Mouse (Mus musculus): ENCODE measurements around the gene Gm12569. TPM values are rescaled to one million over a fixed set of nuclear protein-coding genes. Genes with fewer than 3 reads are reported as not detected.

Gene Gm12569
- polyA plus RNA-seq (2014; fragmentation: Nextera tagmentation; extraction: Ambion mirVana) = not detected in 2 replicates

DNA sequence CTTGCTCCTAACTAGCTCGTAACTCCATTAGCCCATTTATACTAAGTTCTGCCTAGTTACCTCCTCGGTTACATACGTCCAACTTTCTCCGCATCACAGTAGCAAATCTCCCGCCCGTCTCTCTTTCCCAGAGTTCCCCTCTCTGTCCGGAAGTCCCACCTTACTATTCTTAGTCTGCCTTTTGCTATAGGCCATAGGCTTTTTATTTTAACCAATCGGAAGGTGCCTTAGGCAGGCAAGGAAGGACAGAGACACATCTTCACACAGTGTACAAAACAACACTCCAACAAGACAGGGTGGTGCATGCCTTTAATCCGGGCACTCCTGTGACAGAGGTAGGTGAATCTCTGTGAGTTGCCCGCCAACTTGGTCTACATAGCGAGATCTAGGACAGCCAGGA is at the start of gene Gm12569:
Gene Gm12569, plus strand, starts transcription at position 166 of the 400 bp plus-strand sequence.
- H3K9ac ChIP-seq (ENCODE audit: low read depth, low read length) = no peak within 1 kb of the TSS

DNA sequence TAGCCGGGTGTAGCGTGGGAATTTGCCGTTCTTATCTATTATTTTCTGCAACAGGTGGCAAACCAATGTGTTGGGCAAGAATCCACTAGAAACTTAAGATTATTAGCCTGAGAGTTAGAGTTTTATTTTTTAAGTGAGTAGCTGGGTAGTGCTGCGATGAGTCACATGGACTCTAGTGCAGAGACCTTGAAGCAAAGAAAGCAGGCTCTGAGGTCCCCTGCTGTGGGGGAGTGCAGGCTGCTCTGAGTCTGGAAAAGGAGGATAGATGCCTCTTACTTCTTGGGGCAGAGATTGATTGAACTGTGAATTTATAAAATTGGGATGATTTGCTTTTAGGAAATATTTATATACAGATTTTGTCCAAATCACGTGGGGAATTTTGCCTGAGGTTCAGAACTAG is 17.5 kb upstream of the Gm12569 start:
- no peak overlapping the region for H3K9ac ChIP-seq (ENCODE audit: low read depth, low read length)
- no peaks in the 10 kb centered on the region for H3K27me3 ChIP-seq (replicated peaks; ENCODE audit: control insufficient read depth, insufficient read depth, low read length)
- no peaks in the 10 kb centered on the region for H3K9me3 ChIP-seq (ENCODE audit: control insufficient read depth, low read length)
- H3K4me2 ChIP-seq = no peak overlapping the region
- H3K36me3 ChIP-seq (ENCODE audit: control insufficient read depth, insufficient read depth, low read length) = no peaks in the 10 kb centered on the region
- no peaks in the 10 kb centered on the region for H3K4me1 ChIP-seq (replicated peaks; ENCODE audit: control insufficient read depth, insufficient read depth, low read length)
- 80% methylated on average over 5 of the region's 5 CpGs for WGBS
- ATAC-seq (replicated peaks; ENCODE audit: low FRiP score) (no peak), DNase-seq (ENCODE audit: low spot score) (no peak)
- no peak overlapping the region for H3K4me3 ChIP-seq (ENCODE audit: low read depth, low read length)
- no peak overlapping the region for H3K27ac ChIP-seq (ENCODE audit: low read depth, low read length)

More for the DNA sequence above, at the start of gene Gm12569:
- no peak for DNase-seq (ENCODE audit: low spot score)
- no peaks in the 10 kb centered on the region for H3K4me1 ChIP-seq (replicated peaks; ENCODE audit: control insufficient read depth, insufficient read depth, low read length)
- ATAC-seq (replicated peaks; ENCODE audit: low FRiP score) = no peak
- no peaks in the 10 kb centered on the region for H3K27me3 ChIP-seq (replicated peaks; ENCODE audit: control insufficient read depth, insufficient read depth, low read length)
- no peak within 1 kb of the TSS for H3K4me3 ChIP-seq (ENCODE audit: low read depth, low read length)
- H3K9me3 ChIP-seq (ENCODE audit: control insufficient read depth, low read length) = no peaks in the 10 kb centered on the region
- H3K4me2 ChIP-seq = no peak within 1 kb of the TSS
- H3K36me3 ChIP-seq (ENCODE audit: control insufficient read depth, insufficient read depth, low read length) = no peaks in the 10 kb centered on the region
- H3K27ac ChIP-seq (ENCODE audit: low read depth, low read length) = no peak within 1 kb of the TSS
- 87% methylated on average over 11 of the region's 11 CpGs for WGBS

DNA sequence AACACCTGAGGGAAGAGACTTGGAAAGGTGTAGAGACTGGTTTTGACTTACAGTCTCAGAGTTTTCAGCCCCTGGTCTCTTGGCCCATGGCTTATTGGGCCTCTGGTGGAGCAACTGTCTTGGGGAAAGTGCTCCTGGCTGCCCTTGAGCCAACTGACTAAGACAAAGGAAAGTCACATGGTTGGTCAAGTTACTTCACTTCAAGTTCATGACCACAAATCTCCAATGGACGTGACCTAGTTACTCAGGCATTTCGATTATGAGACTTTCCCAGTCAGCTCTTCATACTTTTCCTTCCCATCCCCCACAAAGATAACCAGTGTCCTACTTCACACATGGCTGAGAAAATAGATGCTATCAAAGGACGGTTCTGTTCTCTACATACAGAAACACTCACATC is 12.5 kb upstream of the Gm12569 start:
- Histone ChIP-seq H3K9me3 (ENCODE audit: control insufficient read depth, low read length) (no peaks in the 10 kb centered on the region), H3K4me1 (replicated peaks; ENCODE audit: control insufficient read depth, insufficient read depth, low read length) (no peaks in the 10 kb centered on the region), H3K9ac (ENCODE audit: low read depth, low read length) (no peak overlapping the region), H3K36me3 (ENCODE audit: control insufficient read depth, insufficient read depth, low read length) (no peaks in the 10 kb centered on the region), H3K4me3 (ENCODE audit: low read depth, low read length) (no peak overlapping the region), H3K27ac (ENCODE audit: low read depth, low read length) (no peak overlapping the region), H3K27me3 (replicated peaks; ENCODE audit: control insufficient read depth, insufficient read depth, low read length) (no peaks in the 10 kb centered on the region), H3K4me2 (no peak overlapping the region)
- no peak for ATAC-seq (replicated peaks; ENCODE audit: low FRiP score)
- no peak for DNase-seq (ENCODE audit: low spot score)
- WGBS = 78% methylated on average over 3 of the region's 3 CpGs

DNA sequence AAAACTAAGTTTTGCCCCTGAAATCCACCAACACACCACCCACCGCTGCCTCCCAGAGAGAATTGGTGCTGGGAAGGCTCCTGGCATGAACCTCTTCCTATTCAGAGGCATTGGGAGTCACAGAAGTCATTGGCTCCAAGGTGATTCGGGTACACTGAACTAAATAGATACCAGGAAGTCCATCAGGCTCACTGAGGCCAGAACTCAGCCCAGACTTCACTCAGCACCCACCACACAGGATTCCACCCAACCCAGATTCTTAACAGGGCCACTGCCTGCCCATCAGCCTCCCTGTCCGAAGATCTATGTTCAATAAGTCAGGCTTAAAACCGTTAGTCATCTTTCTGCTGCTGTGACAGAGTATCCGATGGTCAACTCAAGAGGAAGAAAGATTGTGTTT is 8.8 kb upstream of the Gm12569 start:
- Histone ChIP-seq H3K27me3 (replicated peaks; ENCODE audit: control insufficient read depth, insufficient read depth, low read length) (no peaks in the 10 kb centered on the region), H3K27ac (ENCODE audit: low read depth, low read length) (no peak overlapping the region), H3K36me3 (ENCODE audit: control insufficient read depth, insufficient read depth, low read length) (no peaks in the 10 kb centered on the region), H3K9ac (ENCODE audit: low read depth, low read length) (no peak overlapping the region), H3K4me2 (no peak overlapping the region), H3K4me1 (replicated peaks; ENCODE audit: control insufficient read depth, insufficient read depth, low read length) (no peaks in the 10 kb centered on the region), H3K4me3 (ENCODE audit: low read depth, low read length) (no peak overlapping the region), H3K9me3 (ENCODE audit: control insufficient read depth, low read length) (no peaks in the 10 kb centered on the region)
- DNase-seq (ENCODE audit: low spot score) (no peak), ATAC-seq (replicated peaks; ENCODE audit: low FRiP score) (no peak)
- WGBS = 83% methylated on average over 5 of the region's 5 CpGs

DNA sequence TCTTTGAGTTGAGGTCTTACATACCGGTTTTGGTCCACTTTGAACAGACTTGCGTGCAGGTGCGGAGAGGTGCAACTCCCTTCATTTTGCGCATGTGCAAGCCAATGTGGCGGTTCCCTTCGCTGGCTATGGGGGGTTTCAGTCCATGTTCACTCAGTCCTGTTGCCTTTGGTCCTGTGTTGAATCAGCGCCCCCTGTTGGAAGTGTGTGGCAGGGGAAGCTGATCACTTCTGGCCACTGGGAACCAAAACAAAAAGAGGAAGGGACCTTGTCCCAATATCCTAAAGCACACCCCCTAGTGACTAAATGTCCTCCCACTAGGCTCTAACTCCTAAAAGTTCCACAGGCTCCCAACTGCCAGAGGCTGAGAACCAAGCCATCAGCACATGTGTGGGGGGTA is 6.3 kb upstream of the Gm12569 start:
- WGBS = 81% methylated on average over 7 of the region's 7 CpGs
- ATAC-seq (replicated peaks; ENCODE audit: low FRiP score) (no peak), DNase-seq (ENCODE audit: low spot score) (no peak)
- H3K4me1 ChIP-seq (replicated peaks; ENCODE audit: control insufficient read depth, insufficient read depth, low read length) = no peaks in the 10 kb centered on the region
- no peaks in the 10 kb centered on the region for H3K9me3 ChIP-seq (ENCODE audit: control insufficient read depth, low read length)
- no peaks in the 10 kb centered on the region for H3K27me3 ChIP-seq (replicated peaks; ENCODE audit: control insufficient read depth, insufficient read depth, low read length)
- no peak overlapping the region for H3K27ac ChIP-seq (ENCODE audit: low read depth, low read length)
- no peaks in the 10 kb centered on the region for H3K36me3 ChIP-seq (ENCODE audit: control insufficient read depth, insufficient read depth, low read length)
- no peak overlapping the region for H3K9ac ChIP-seq (ENCODE audit: low read depth, low read length)
- no peak overlapping the region for H3K4me3 ChIP-seq (ENCODE audit: low read depth, low read length)
- no peak overlapping the region for H3K4me2 ChIP-seq

DNA sequence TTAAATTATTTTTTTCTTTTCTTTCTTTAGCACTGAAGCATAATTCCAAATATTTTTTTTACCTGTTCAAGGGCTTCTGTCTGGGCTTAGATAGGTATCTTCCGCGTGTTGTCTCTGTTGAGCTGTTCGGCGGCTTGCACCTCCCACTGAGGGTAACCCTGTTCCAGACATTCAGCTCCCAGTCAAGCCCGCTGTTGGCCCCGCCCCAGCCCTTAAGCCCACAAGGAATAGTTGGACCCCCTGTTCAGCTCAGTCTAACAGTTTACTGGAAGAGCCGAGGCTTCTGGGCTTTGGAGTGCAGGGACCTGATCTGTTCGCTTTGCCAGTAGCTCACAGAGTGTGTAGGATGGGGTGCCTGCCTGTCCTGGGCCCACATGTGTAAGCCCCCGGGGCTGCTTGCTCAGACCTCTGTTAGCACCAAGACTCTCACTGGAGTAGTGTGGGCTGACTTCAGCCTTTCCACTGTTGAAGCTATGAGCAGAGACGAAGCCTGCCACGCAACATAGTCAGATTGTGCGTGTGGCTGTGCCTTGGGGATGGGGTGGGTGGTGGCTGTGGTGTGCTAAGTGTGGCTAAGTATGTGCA is 785 bp upstream of the Gm12569 start:
- no peak for ATAC-seq (replicated peaks; ENCODE audit: low FRiP score)
- Histone ChIP-seq H3K4me3 (ENCODE audit: low read depth, low read length) (no peak overlapping the region), H3K27me3 (replicated peaks; ENCODE audit: control insufficient read depth, insufficient read depth, low read length) (no peaks in the 10 kb centered on the region), H3K4me1 (replicated peaks; ENCODE audit: control insufficient read depth, insufficient read depth, low read length) (no peaks in the 10 kb centered on the region), H3K27ac (ENCODE audit: low read depth, low read length) (no peak overlapping the region), H3K36me3 (ENCODE audit: control insufficient read depth, insufficient read depth, low read length) (no peaks in the 10 kb centered on the region), H3K4me2 (no peak overlapping the region), H3K9ac (ENCODE audit: low read depth, low read length) (no peak overlapping the region), H3K9me3 (ENCODE audit: control insufficient read depth, low read length) (no peaks in the 10 kb centered on the region)
- WGBS = 81% methylated on average over 12 of the region's 12 CpGs
- no peak for DNase-seq (ENCODE audit: low spot score)

DNA sequence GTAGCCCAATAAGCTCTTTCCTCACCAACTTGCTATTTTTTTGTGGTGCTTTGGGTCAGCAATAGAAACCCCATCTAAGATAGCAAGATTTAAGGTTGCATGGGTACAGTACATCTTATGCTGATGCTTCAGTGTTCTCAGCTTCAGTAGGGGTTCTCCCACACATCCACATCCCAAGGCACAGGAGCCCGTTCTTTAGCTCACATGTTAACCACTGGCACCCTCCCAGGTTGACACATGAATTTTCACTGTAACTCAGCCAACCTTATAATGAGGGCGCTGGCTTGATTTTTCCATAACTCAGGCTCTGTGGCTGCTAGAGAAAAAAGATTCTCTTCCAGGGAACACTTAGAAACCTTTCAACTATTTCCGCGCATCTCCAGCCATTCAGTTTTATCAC is 6.8 kb downstream of the Gm12569 start:
- Histone ChIP-seq H3K9me3 (ENCODE audit: control insufficient read depth, low read length) (no peaks in the 10 kb centered on the region), H3K4me3 (ENCODE audit: low read depth, low read length) (no peak overlapping the region), H3K27me3 (replicated peaks; ENCODE audit: control insufficient read depth, insufficient read depth, low read length) (no peaks in the 10 kb centered on the region), H3K36me3 (ENCODE audit: control insufficient read depth, insufficient read depth, low read length) (no peaks in the 10 kb centered on the region), H3K27ac (ENCODE audit: low read depth, low read length) (no peak overlapping the region), H3K9ac (ENCODE audit: low read depth, low read length) (no peak overlapping the region), H3K4me2 (no peak overlapping the region), H3K4me1 (replicated peaks; ENCODE audit: control insufficient read depth, insufficient read depth, low read length) (no peaks in the 10 kb centered on the region)
- ATAC-seq (replicated peaks; ENCODE audit: low FRiP score) = no peak
- no peak for DNase-seq (ENCODE audit: low spot score)
- whole genome bisulfite sequencing = 86% methylated on average over 4 of the region's 4 CpGs

DNA sequence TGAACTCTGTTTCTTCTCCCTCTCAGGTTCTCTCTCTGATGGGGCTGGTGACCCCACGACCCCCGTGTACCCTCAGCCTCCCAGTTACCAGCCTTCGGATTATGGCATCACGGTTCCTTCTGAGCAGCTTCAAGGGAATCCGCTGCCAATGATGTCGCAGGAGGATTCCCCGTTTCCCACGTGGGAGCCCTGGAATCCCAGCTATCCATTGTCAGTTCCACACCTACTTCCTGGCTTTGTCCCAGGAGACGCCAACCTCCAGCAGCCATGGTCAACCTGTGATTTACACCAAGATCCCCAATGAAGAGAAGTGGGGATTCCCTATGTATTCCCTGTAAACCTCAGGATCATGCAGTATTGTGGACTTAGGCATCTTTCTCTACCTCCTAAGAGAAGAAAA is 14.4 kb downstream of the Gm12569 start:
- no peak for DNase-seq (ENCODE audit: low spot score)
- H3K4me3 ChIP-seq (ENCODE audit: low read depth, low read length) = no peak overlapping the region

DNA sequence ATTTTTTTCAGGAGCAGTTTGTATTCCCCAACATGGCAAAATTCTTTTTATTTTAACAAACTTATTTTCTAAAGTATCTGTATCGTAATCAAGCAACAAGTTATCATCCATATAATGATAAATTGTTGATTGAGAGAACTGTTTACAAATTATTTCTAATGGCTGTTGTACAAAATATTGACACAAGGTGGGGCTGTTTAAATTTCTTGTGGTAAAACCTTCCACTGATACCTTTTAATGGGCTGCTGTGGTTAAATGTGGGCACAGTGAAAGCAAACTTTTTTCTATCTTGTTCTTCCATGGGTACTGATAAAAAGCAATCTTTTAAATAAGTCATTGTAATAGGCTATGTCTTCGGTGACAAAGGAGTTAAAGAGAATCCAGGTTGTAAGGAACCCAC is 22.6 kb downstream of the Gm12569 start:
- no peaks in the 10 kb centered on the region for H3K4me1 ChIP-seq (replicated peaks; ENCODE audit: control insufficient read depth, insufficient read depth, low read length)
- ATAC-seq (replicated peaks; ENCODE audit: low FRiP score) (no peak), DNase-seq (ENCODE audit: low spot score) (no peak)
- H3K36me3 ChIP-seq (ENCODE audit: control insufficient read depth, insufficient read depth, low read length) = no peaks in the 10 kb centered on the region
- H3K9me3 ChIP-seq (ENCODE audit: control insufficient read depth, low read length) = no peaks in the 10 kb centered on the region
- no peak overlapping the region for H3K27ac ChIP-seq (ENCODE audit: low read depth, low read length)
- H3K4me2 ChIP-seq = no peak overlapping the region
- 72% methylated on average over 2 of the region's 2 CpGs for WGBS
- no peak overlapping the region for H3K9ac ChIP-seq (ENCODE audit: low read depth, low read length)
- no peaks in the 10 kb centered on the region for H3K27me3 ChIP-seq (replicated peaks; ENCODE audit: control insufficient read depth, insufficient read depth, low read length)
- H3K4me3 ChIP-seq (ENCODE audit: low read depth, low read length) = no peak overlapping the region

More for the DNA sequence above, 14.4 kb downstream of the Gm12569 start:
- Histone ChIP-seq H3K27me3 (replicated peaks; ENCODE audit: control insufficient read depth, insufficient read depth, low read length) (no peaks in the 10 kb centered on the region), H3K4me2 (no peak overlapping the region), H3K9me3 (ENCODE audit: control insufficient read depth, low read length) (no peaks in the 10 kb centered on the region), H3K27ac (ENCODE audit: low read depth, low read length) (no peak overlapping the region), H3K4me1 (replicated peaks; ENCODE audit: control insufficient read depth, insufficient read depth, low read length) (no peaks in the 10 kb centered on the region), H3K9ac (ENCODE audit: low read depth, low read length) (no peak overlapping the region), H3K36me3 (ENCODE audit: control insufficient read depth, insufficient read depth, low read length) (no peaks in the 10 kb centered on the region)
- ATAC-seq (replicated peaks; ENCODE audit: low FRiP score) = no peak
- WGBS = 72% methylated on average over 9 of the region's 9 CpGs
